Mouse (Mus musculus) CH12.LX (cell line): ENCODE measurements around the gene Marc2.

ENCODE experiments used
- EP300 ChIP-seq: IDR thresholded peaks from 2 replicates; pipeline ENCODE4 v1.6.1; 2011; ENCODE audit warnings: low read length, improper control_type of control experiment
- POLR2A ChIP-seq: IDR thresholded peaks from 2 replicates; pipeline ENCODE4 v1.6.1; 2011; ENCODE audit warnings: low read depth, mild to moderate bottlenecking, improper control_type of control experiment, low read length

GRCm38 (mm10) chr1:184763866-184764265 is 82.4 kb downstream of the Marc2 start:
- TF ChIP-seq EP300 = no peak
- no peak for TF ChIP-seq POLR2A
